Mouse (Mus musculus) fibroblast of lung, adult 2 months (primary cell): ENCODE measurements around the gene Lypd3.
"Not testable (repeated sequence)": the region's sequence is repeated elsewhere in the genome, so short reads cannot be mapped to it uniquely, and the experiment has no call there.

Experiments used
- DNase-seq: peaks from one replicate; pipeline ENCODE4 v3.0.0-alpha.2; 2011; ENCODE audit warnings: low read depth

The Lypd3 gene

GRCm38 (mm10) chr7:24662575-24662974 is 26.2 kb downstream of the Lypd3 start:
- no peak for DNase-seq

DNA sequence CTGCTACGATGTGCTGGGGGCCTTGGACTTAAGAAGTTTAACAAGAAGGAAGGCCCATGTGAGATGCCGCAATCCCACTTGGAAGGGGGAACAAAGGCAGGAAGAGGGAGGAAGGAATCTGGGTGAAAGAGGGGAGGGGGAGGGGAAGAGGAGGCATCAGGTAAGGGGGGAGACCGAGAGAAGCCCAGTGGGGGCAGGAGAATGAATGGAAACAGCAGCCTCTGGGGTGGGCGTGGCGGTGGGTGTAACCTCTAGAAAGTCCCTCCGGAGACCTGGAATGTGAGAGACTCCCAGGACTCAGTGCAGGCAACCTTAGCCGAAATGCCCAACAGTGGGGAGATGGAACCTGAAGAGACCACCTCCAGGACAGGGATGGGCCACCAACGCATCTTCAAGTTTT is 28.0 kb downstream of the Lypd3 start:
- DNase-seq, result no peak

GRCm38 (mm10) chr7:24664959-24665358 is 28.6 kb downstream of the Lypd3 start:
- DNase-seq, result no peak

DNA sequence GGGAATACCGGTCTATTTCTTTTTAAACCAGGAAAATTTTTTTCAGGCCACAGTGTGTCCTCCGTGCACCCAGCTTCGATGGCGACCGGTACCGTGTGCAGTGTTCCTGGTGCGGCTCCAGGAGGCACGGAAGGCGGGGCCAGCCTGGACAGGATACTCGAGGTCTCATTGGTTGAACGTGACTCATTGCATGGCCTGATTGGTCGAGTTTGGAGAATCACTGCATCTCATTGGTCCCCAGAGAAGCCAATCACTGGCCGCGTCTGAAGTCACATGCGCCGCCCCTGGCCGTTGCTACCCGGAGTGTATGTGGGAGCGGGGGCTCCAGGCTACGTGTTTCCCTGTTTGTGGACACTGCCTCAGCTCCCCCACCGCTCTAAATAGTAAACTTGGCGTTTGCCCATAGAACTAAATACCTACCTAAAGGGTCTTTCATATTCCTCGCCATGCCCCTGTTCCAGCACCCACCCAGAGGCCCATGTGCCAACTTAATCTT is 35.6 kb downstream of the Lypd3 start:
- no peak for DNase-seq

DNA sequence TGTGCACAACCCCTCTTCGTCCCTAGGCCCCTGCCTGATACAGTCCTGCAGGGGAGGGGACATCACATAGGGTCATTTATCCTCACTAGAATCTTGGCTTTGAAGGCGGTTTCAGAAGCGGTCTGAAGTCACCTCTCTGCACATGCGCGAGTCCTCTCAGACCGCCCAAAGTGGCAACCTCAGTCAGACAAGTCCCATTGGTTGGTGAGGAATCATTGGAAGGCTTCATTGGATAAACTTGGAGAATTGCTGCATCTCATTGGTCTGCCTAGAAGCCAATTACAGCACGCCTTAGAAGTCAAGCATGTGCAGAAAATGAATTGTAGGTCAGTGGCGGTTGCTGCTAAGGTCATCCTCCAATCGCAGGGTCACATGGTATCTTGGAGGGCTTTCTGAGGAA is 40.2 kb downstream of the Lypd3 start, which contains the start of gene Tex101:
Tex101 (minus strand) TSS at position 101 of the 400 bp plus-strand sequence.
- DNase-seq, result no peak

DNA sequence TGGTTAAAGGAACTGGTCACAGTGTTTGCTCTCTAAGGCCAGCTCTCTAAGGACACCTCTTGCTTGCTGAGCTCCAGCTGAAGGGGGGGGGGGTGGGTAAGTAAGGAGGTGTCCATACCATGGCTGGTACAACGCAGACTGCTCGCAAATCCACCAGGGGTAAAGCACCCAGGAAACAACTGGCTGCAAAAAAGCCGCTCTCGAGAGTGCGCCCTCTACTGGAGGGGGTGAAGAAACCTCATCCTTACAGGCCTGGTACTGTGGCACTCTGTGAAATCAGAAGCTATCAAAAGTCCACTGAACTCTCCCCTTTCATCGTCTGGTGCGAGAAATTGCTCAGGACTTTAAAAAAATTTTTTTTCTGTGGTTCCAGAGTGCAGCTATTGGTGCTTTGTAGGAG is 47.8 kb downstream of the Lypd3 start:
- not testable (repeated sequence) for DNase-seq

DNA sequence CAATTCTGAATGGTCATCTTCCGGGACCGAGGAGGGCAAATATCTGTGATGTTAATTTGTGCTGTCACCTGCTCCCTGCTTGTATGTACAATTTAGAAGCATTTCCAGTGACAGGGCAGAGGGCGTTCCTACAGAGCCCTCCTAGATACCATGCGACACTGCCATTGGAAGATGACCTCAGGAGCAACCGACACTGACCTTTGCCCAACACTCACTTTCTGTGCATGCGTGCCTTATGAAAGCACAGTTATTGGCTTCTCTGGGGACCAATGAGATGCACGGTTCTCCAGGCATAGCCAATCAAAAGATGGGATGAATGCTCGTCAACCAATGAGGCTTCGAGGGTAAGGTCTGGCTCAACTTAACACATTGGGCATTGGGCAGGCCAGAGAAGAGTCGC is 51.2 kb downstream of the Lypd3 start:
- DNase-seq, result not testable (repeated sequence)
